Mouse (Mus musculus) gastrocnemius, adult 2 months (tissue): ENCODE measurements around the gene Trabd2b. TPM values are rescaled to one million over a fixed set of nuclear protein-coding genes. Genes with fewer than 3 reads are reported as not detected.

ENCODE experiments used
- DNase-seq: peaks from one replicate; pipeline ENCODE4 v3.0.0; 2022
- H3K27ac ChIP-seq: fragments of 200-600 bp; 2 replicates; pipeline ENCODE4 v1.8.1; 2022; ENCODE audit warnings: mild to moderate bottlenecking
- H3K4me3 ChIP-seq: fragments of 200-600 bp; 2 replicates; pipeline ENCODE4 v1.8.1; 2022; ENCODE audit warnings: mild to moderate bottlenecking, moderate library complexity
- CTCF ChIP-seq: fragments of 200-600 bp; IDR thresholded peaks from 2 replicates; pipeline ENCODE4 v1.8.1; 2022; ENCODE audit warnings: antibody characterized with exemption, mild to moderate bottlenecking, moderate library complexity
- intact Hi-C: fragments of 180-260 bp; cut with DNase I; formaldehyde crosslinking; loops from one replicate; pipeline ENCODE4 v1.15.1; 2025
- total RNA-seq, 2 experiments: library from RNA; stranded (reverse); gene quantifications; 2 replicates each; pipeline ENCODE4 v1.2.3; 2021

Trabd2b gene
- total RNA-seq, 2 experiments from 2014 or later = 0.71 to 1.3 TPM

GRCm38 (mm10) chr4:114615765-114616164 lies 209.2 kb downstream of the Trabd2b start:
- intact Hi-C loops = no loop called here
- H3K27ac ChIP-seq = no peak overlapping the region
- DNase-seq = no peak

DNA sequence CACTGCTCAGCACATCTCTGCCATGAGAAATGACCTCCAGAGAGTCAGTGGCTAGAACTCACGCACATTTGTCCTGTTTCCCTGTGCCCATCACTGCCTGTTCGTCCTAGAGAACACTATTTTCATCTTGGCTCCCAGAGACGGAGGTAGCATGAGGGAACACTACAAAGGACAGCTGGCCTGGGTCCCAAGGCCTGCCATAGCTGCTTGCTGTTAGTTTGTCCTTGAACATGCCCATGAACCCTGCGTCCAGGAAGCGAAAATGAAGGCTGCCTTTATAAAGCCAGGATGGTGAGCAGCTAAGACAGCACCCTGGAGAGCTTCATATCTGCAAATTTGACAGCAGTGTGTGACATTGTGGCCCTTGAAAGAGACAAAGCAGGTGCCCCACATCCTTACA lies 216.4 kb downstream of the Trabd2b start:
- intact Hi-C loops = no loop called here
- Histone ChIP-seq H3K4me3 (no peak overlapping the region), H3K27ac (no peak overlapping the region)
- DNase-seq = no peak
- no peak for TF ChIP-seq CTCF

More at GRCm38 (mm10) chr4:114615765-114616164, 209.2 kb downstream of the Trabd2b start:
- TF ChIP-seq CTCF = no peak
- no peak overlapping the region for H3K4me3 ChIP-seq

DNA sequence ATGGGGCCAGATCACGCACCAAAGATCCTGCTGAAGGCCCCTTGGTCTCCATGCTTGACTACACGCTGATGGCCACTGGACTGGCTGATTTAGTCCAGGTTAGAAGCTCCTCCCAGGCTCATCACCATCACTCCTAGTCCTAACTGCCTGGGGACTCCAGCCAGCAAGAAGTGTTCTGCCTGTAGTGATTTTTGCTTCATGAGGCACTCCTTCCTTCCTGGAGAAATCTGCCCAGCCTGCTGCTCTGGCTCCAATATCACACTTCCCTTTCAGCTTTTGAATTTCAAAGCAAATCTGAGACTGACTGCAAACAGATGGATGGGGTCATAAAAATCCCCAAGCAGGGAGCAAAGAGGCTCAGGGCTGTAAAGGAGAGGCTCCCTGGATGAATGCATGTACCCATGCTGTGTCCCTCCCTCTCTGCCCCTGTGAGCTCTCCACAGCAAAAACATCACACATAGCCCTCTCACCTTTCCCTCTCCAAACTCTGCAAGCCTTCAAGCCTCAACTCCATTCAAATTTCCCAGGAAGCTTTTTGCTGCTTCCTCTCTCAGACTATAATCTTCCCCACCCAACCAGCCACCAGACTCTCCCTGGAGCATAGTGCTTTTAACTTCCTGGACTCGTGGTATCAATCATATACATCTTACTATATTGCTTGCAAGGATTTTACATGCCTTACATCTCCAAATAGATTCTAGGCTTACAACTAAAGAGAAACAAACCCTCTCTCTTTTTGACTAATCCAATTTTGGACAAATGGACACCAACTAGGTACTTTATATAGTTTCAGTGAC lies 217.8 kb downstream of the Trabd2b start:
- DNase-seq = no peak
- no peak for TF ChIP-seq CTCF
- Histone ChIP-seq H3K4me3 (no peak overlapping the region), H3K27ac (no peak overlapping the region)
- intact Hi-C loops = no loop called here

- Histone ChIP-seq H3K27ac (no peak overlapping the region), H3K4me3 (no peak overlapping the region)
- no peak for DNase-seq
- no peak for TF ChIP-seq CTCF
- intact Hi-C loops = no loop called here
These were observed 218.8 kb downstream of the Trabd2b start for GRCm38 (mm10) chr4:114625357-114625756.

DNA sequence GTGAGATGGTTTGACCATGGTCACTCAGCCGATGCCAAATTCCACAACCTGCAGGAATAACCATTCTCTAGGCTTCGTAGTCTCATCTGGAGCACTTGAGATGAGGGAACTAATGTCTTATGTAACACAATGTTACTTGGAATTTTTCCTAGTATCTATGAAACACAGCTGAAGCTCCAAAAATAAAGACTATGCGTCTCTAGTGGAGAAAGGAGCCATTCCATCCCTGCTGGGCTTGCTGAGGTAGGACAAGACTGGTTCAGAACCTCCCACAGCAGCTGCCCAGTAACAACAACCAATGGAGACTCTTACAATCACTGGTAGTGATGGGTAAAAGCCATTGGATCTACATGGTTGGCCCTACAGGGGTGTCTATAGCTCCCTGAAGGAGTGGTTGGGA lies 219.4 kb downstream of the Trabd2b start:
- Histone ChIP-seq H3K27ac (no peak overlapping the region), H3K4me3 (no peak overlapping the region)
- intact Hi-C loops = no loop called here
- TF ChIP-seq CTCF = no peak
- DNase-seq = no peak

DNA sequence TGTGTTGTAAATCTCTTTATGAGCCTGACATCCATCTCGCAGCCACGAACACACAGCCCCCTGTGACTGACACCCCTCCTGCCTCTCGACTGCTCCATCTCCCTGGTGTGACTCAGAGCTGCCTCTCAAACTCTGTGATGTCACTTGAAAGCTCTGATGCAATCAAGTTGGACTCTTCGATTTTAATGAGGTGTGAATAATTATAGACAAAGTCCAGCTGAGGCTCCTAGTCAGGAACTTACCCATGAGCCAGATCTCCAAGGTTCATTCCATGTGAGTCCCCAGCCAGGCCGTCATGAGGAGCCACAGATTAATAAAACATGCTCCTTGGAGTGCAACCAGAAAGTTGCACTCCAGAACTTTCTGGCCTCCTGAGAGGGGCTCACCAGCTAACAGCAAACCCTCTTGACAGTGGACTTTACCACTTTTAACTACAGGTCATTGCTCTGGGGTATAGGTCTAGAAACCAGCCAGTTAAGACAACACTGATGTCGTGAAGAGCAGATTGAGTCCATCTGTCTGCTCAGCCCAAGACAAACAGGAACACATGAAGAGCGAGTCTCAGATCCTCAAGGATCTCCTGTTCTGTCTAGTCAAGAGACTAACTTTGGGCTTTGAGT lies 221.3 kb downstream of the Trabd2b start:
- Histone ChIP-seq H3K27ac (no peak overlapping the region), H3K4me3 (no peak overlapping the region)
- DNase-seq = no peak
- no peak for TF ChIP-seq CTCF
- intact Hi-C loops = no loop called here

GRCm38 (mm10) chr4:114635889-114636288 lies 229.4 kb downstream of the Trabd2b start:
- peak; percentile 71 for DNase-seq
- no peak overlapping the region for H3K4me3 ChIP-seq
- peak; percentile 75 for TF ChIP-seq CTCF
- intact Hi-C loops = loop anchor here (2.0 to 5.0 kb wide), 2 partner anchors 229 to 289 kb away; partner anchors contain the start of gene Trabd2b
- H3K27ac ChIP-seq = no peak overlapping the region

GRCm38 (mm10) chr4:114636324-114636723 lies 229.8 kb downstream of the Trabd2b start:
- intact Hi-C loops = loop anchor here (5.0 kb wide), 1 partner anchor 229 kb away; the partner anchor contains the start of gene Trabd2b

DNA sequence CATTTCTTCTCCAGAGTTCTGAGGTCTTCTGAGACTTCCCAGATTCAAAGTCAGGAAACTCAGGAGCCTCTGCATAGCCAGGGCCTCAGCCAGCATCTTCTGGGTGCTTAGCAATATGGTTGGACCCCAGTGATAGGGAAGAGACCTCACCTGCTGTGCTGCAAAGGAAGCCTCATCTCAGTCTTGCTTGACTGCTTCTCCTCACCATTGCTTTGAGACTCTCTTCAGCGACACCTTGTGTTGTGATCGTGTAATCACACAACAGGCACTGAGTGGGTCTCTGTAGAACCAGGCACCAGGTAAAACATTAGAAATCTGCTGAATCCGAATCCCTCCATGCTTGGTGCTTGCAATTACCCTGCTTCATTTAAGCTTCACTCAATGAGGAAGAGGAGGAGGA lies 230.6 kb downstream of the Trabd2b start:
- DNase-seq = no peak
- intact Hi-C loops = loop anchor here (5.0 kb wide), 1 partner anchor 230 kb away; the partner anchor contains the start of gene Trabd2b
- H3K4me3 ChIP-seq = no peak overlapping the region
- no peak overlapping the region for H3K27ac ChIP-seq
- TF ChIP-seq CTCF = peak; percentile 65

More at GRCm38 (mm10) chr4:114636324-114636723, 229.8 kb downstream of the Trabd2b start:
- no peak for TF ChIP-seq CTCF
- no peak for DNase-seq
- Histone ChIP-seq H3K4me3 (no peak overlapping the region), H3K27ac (no peak overlapping the region)

- TF ChIP-seq CTCF = no peak
- no peak for DNase-seq
- intact Hi-C loops = no loop called here
- Histone ChIP-seq H3K27ac (no peak overlapping the region), H3K4me3 (no peak overlapping the region)
These were observed 235.9 kb downstream of the Trabd2b start for GRCm38 (mm10) chr4:114642469-114642868.

DNA sequence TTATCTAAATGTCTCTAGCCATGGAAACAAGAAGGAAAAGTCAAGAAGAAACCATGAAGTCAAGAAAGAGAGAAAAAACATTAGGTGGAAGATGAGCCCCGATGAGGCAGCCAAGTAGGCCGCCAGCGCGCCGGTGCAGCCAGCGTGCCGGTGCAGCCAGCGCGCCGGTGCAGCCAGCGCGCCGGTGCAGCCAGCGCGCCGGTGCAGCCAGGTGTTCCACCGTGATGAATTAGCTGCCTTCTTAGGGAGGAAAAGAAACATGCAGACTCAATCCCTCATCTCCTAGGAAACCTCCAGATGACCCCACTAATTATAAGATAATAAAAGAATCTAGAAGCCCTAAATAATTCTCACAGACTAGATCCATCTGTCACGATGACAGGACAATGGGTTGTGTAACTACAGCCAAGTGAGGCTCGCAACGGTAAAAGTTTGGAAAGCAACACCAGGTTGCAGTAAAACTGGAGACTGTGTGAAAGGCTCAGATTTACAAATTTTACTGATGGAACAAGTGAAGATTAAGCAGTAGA lies 237.2 kb downstream of the Trabd2b start:
- Histone ChIP-seq H3K4me3 (no peak overlapping the region), H3K27ac (no peak overlapping the region)
- DNase-seq = no peak
- intact Hi-C loops = no loop called here
- no peak for TF ChIP-seq CTCF

GRCm38 (mm10) chr4:114645341-114645740 lies 238.8 kb downstream of the Trabd2b start:
- Histone ChIP-seq H3K4me3 (no peak overlapping the region), H3K27ac (no peak overlapping the region)
- intact Hi-C loops = no loop called here
- TF ChIP-seq CTCF = no peak
- no peak for DNase-seq
